Mouse (Mus musculus) embryonic fibroblast, embryonic 13.5 days (primary cell): Measurements from ENCODE around the gene Mapk8ip1. TPM values are rescaled to one million over a fixed set of nuclear protein-coding genes. Genes with fewer than 3 reads are reported as not detected.

Experiments used
- H3K27ac ChIP-seq: 2 replicates; pipeline ENCODE4 v1.5.1; 2012; ENCODE audit warnings: low read length, control low read depth, inconsistent platforms; ENCODE audit not compliant: insufficient read depth
- H3K4me1 ChIP-seq: 2 replicates; pipeline ENCODE4 v1.6.1; 2011; ENCODE audit warnings: low read length; ENCODE audit not compliant: control insufficient read depth, insufficient read depth
- H3K4me3 ChIP-seq: 2 replicates; pipeline ENCODE4 v1.5.1; 2011; ENCODE audit warnings: mild to moderate bottlenecking, control low read depth, low read length; ENCODE audit not compliant: insufficient read depth
- CTCF ChIP-seq: IDR thresholded peaks from 2 replicates; pipeline ENCODE4 v1.5.1; 2011; ENCODE audit warnings: mild to moderate bottlenecking, control low read depth, low read length, moderate library complexity, borderline replicate concordance; ENCODE audit not compliant: insufficient read depth
- POLR2A ChIP-seq: IDR thresholded peaks from 2 replicates; pipeline ENCODE4 v1.6.1; 2011; ENCODE audit warnings: low read depth, mild to moderate bottlenecking, control low read depth, low read length, moderate library complexity
- polyA plus RNA-seq: library from polyadenylated mRNA; stranded (reverse); fragments of >200 nt; gene quantifications from 2 replicates; pipeline ENCODE4 v1.2.4, GENCODE M21; 2011; ENCODE audit warnings: low read depth; ENCODE audit not compliant: missing spikeins, insufficient read length

Gene Mapk8ip1
- polyA plus RNA-seq, 1 experiment = 8.6 TPM

GRCm38 (mm10) chr2:92437366-92437765 is 36.3 kb upstream of the Mapk8ip1 start:
- Histone ChIP-seq H3K4me1 (peaks cover 2% of the 10 kb centered on the region; the same call in 1 of the 2 replicates), H3K27ac (no peak overlapping the region), H3K4me3 (no peak overlapping the region)
- no peak for TF ChIP-seq POLR2A
- no peak for TF ChIP-seq CTCF

- TF ChIP-seq POLR2A (no peak), CTCF (no peak)
- peaks cover 8% of the 10 kb centered on the region for H3K4me1 ChIP-seq
- no peak overlapping the region for H3K27ac ChIP-seq
- no peak overlapping the region for H3K4me3 ChIP-seq
Measured at GRCm38 (mm10) chr2:92435023-92435422, 34.0 kb upstream of the Mapk8ip1 start.

GRCm38 (mm10) chr2:92434375-92434745 is 33.3 kb upstream of the Mapk8ip1 start:
- TF ChIP-seq POLR2A (no peak), CTCF (no peak)
- Histone ChIP-seq H3K27ac (no peak overlapping the region), H3K4me1 (peaks cover 11% of the 10 kb centered on the region), H3K4me3 (peak overlapping the region; percentile 58)

GRCm38 (mm10) chr2:92433578-92434374 is 32.7 kb upstream of the Mapk8ip1 start, which contains the start of gene Cry2:
Gene Cry2 (minus strand): TSS chr2:92434043.
- peak within 1 kb of the TSS; percentile 98 for H3K4me3 ChIP-seq
- peak; percentile 94 for TF ChIP-seq POLR2A
- no peak for TF ChIP-seq CTCF
- peak within 1 kb of the TSS; percentile 23; the same call in 1 of the 2 replicates for H3K27ac ChIP-seq
- peaks cover 12% of the 10 kb centered on the region for H3K4me1 ChIP-seq

- Histone ChIP-seq H3K4me1 (peaks cover 15% of the 10 kb centered on the region), H3K4me3 (peak overlapping the region; percentile 98), H3K27ac (peak overlapping the region; percentile 79)
- TF ChIP-seq POLR2A = no peak
- no peak for TF ChIP-seq CTCF
Measured at GRCm38 (mm10) chr2:92432299-92433295, 31.5 kb upstream of the Mapk8ip1 start.

- H3K4me3 ChIP-seq = peak overlapping the region; percentile 98
- TF ChIP-seq CTCF = no peak
- no peak for TF ChIP-seq POLR2A
- H3K4me1 ChIP-seq = peaks cover 15% of the 10 kb centered on the region
- peak overlapping the region; percentile 79 for H3K27ac ChIP-seq
Measured at GRCm38 (mm10) chr2:92431611-92432179, 30.6 kb upstream of the Mapk8ip1 start.

GRCm38 (mm10) chr2:92430723-92431541 is 29.9 kb upstream of the Mapk8ip1 start:
- Histone ChIP-seq H3K4me3 (no peak overlapping the region; the same call in 1 of the 2 replicates), H3K4me1 (peaks cover 15% of the 10 kb centered on the region), H3K27ac (peak overlapping the region; percentile 84)
- TF ChIP-seq CTCF = no peak
- no peak for TF ChIP-seq POLR2A

GRCm38 (mm10) chr2:92430089-92430488 is 29.0 kb upstream of the Mapk8ip1 start:
- 0 out of 2 replicates have a peak overlapping the region, but pooled peaks have one; percentile 1 for H3K27ac ChIP-seq
- no peak overlapping the region for H3K4me3 ChIP-seq
- TF ChIP-seq CTCF = no peak
- no peak for TF ChIP-seq POLR2A
- peaks cover 17% of the 10 kb centered on the region for H3K4me1 ChIP-seq

GRCm38 (mm10) chr2:92427882-92428281 is 26.8 kb upstream of the Mapk8ip1 start:
- no peak overlapping the region for H3K4me3 ChIP-seq
- H3K4me1 ChIP-seq = peaks cover 20% of the 10 kb centered on the region
- no peak overlapping the region for H3K27ac ChIP-seq
- TF ChIP-seq CTCF = no peak
- 0 out of 2 replicates have a peak, but pooled peaks have one; percentile 28 for TF ChIP-seq POLR2A
